Mouse (Mus musculus) thymus, postnatal 10 days (tissue): ENCODE measurements at regions not wholly inside any gene's neighbourhood (a gene's known extent, or its start where the extent isn't known, plus 50 kb on each side); places are given as distances from the start of the nearest gene placed in this dataset.

Experiments
- DNase-seq, 2 experiments: peaks; one replicate each; pipeline ENCODE4 v3.0.0; 2021; ENCODE audit warnings: low spot score in 2 of 2

DNA sequence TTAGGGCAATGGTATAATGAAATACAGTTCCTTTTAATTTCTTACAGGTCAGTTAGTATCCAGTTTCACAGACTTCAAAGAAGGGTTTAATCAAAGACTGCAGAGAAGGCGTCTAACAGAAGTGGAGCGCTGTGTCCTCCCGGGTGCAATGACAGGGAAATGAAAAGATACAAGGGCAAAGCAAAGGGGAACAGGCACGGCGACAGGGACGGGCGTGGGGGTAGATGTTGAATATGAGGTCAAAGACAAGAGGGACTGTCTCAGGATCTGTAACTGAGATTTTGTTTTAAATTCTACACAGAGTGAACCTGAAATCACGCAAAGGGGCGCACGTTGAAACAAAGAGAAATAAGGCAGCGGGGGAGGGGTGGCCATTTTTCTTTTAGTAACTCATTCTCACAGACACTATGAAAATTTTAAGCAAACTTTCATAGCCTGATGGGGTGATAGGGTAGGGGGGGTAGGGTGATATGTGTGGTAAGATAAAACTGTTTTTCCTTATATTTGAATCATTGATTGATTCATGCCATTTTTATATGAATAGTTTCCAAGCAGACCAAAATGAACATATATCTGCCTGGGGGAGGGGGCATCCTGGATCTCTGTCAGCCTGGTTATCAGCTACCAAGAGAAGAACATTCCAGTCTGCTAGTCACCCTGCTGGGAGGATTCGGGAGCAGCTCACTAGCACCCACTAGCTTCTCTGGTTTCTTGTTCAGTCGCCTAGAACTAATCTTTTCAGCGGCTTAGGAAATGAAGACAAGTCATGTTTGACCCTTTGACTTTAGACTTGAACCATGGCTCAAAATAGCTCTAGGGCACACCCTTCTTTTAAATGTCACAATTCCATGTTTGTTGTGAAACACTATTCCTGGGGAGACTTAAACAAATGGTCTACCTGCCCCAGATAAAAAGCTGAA lies 139.1 kb upstream of the Map3k7 start:
- DNase-seq = no peak

GRCm38 (mm10) chr4:31825438-31825830 lies 138.5 kb upstream of the Map3k7 start:
- DNase-seq = no peak

GRCm38 (mm10) chr4:31826661-31827060 lies 137.2 kb upstream of the Map3k7 start:
- DNase-seq = no peak

- DNase-seq = peak in 1 of 2 experiments; percentile 14
These were observed 136.6 kb upstream of the Map3k7 start for GRCm38 (mm10) chr4:31827266-31827665.

GRCm38 (mm10) chr4:31830241-31830640 lies 133.7 kb upstream of the Map3k7 start:
- DNase-seq = no peak

- no peak for DNase-seq
These were observed 132.4 kb upstream of the Map3k7 start for GRCm38 (mm10) chr4:31831469-31831868.

DNA sequence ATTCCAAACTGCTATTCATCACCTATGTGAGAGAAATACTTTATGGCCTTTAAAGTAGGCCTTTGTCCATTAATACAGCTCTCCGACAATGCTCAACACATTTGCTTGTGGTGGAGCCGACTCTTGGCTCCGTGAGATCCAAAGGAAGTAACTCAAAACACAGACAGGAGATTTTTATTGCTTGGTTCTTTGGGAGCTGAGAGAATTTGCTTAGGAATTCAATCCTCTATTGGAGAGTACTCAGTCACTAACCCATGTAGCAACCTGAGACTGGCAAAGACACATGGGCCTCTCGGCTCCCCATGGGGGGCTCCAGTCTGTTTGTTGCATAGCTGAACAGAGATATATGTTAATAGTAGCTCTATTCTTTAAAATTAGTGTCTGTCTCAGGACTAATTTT lies 130.1 kb upstream of the Map3k7 start:
- DNase-seq = no peak

DNA sequence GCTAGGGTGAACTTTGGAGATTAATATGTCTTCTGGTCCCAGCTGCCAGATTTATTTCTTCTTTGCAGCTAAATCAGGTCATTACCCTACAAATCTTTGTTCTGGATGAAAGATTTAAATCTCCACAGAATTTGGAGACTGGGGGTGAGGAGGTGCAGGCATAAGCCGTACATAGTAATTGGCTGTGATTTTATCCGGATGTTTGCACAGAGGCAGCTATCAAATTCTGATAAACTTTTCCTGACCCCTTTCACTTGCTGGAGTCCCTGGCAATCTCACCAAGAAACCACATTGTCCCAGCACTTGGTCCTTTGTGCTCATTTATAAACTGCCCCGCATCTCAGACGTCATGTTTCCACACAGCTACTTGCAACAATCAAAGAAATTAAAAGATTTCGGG lies 128.8 kb upstream of the Map3k7 start:
- no peak for DNase-seq

DNA sequence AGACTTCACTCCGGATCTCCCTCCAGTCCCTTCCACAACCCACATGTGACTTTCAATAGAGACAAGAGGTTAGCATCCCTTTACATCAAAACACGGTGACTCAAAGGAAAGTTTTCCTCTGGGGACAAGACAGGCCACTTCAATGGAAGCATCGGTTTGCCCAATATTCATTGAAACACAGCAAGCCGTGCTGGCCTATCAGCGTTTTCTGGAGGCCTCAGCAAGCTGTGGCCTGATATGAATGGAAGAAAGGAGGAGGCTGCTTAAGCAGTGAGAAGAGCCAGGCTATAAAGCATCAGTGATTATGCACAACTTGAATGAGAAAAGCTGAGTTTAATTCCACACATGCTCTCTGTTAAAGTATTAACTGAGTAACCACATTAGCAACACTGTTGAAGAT lies 125.3 kb upstream of the Map3k7 start:
- DNase-seq = no peak

GRCm38 (mm10) chr4:31849763-31850162 lies 114.1 kb upstream of the Map3k7 start:
- no peak for DNase-seq

- DNase-seq = peak in 1 of 2 experiments; percentile 4
These were observed 112.9 kb upstream of the Map3k7 start for GRCm38 (mm10) chr4:31851006-31851405.

GRCm38 (mm10) chr4:31853851-31854250 lies 110.0 kb upstream of the Map3k7 start:
- DNase-seq = no peak

DNA sequence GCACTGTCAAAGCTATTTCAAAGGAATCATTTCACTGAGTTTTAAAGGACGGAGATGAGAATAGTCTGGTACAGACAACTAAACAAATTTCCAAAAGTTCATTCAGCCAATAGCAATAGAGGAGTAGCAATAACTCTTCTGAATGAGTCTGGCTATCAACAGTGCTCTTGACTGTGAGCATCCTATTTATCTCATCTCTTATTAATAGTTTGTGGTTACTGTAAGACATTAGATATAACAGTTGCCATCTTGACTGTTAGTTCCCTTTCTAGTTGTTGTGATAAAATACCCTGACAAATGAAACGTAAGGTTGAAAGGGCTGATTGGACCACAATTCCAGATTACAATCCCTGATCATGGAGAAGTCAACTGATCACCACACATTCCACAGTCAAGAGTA lies 103.5 kb upstream of the Map3k7 start:
- no peak for DNase-seq

- no peak for DNase-seq
These were observed 102.7 kb upstream of the Map3k7 start for GRCm38 (mm10) chr4:31861172-31861571.

DNA sequence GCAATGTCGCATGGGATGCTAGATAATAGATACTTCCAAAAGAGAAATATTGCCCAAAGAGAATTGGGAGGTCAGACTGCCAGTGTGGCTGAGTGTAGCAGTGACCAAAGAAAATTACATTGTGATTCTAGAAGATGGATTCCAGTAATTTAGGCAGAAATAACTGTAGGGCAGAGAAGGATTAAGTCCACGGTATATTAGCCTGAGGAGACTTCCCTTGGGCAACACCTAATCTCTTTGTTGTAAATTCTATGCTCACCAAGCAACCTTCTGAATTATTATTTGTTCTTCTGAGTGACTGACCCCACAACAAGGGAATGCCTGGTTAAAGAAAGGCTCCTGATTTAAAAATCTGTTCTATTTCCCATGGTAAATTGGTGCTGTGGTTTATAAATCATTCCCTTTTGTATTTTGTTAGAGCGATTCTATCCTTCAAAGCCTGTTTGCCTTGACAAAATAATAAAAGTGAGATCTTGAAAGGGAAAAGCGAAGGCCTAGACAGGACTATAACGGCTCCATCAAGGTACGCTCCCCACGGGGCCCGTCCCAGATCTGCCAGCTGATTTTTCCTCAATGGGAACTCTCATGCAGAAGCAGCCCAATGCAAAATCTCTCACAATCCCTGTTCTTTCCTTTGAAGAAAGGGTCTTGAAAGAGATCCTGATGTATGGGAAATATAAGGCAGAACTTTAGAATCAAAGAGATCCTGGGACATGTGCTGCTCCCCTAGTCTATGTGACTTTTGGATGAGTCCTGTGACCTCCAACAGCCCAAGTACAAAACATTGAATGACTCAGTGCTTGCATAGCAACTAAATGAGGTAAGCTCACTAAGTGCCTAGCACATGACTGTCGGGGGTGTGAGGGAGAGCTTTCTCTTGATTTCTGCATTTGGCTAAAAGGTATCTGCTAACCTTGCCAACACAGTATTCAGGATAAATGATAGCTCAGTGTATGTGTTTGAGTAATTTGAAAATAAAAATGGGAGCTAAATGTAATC lies 90.6 kb upstream of the Map3k7 start:
- no peak for DNase-seq

- DNase-seq = no peak
These were observed 86.5 kb upstream of the Map3k7 start for GRCm38 (mm10) chr4:31877389-31877788.

DNA sequence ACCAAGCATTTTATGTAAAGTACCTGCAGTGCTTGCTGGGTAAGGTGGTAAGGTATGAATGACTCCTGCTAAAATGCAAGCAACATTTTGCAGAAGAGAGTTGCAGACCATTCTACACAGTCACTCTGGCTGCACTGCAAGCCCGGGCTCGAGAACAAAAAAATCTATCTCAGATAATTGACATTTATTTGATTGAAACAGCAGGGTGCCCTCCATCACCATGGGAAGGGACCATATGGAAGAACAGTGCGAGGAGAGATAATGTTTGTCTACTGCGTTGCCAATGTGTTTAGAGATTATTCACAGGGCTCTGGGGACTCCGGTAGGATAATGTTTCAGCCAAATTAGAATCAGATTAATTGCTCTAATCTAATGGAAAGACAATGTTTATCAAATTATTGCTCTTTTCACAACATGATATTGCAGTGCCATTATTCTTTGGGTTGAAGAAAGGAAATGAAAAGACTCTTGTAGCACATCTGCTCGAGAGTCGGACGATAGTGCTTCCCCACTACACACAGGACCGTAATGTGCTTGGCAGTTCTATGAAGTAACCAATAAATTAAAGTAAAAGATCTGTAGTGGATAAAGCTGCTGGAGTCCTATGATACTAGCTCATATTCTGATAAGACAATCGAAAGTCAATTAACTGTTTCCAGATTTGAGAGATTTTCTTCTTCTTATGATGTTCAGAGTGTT lies 85.3 kb upstream of the Map3k7 start:
- DNase-seq = no peak

GRCm38 (mm10) chr4:31879192-31879585 lies 84.7 kb upstream of the Map3k7 start:
- DNase-seq = no peak

GRCm38 (mm10) chr4:31880213-31880612 lies 83.7 kb upstream of the Map3k7 start:
- no peak for DNase-seq

DNA sequence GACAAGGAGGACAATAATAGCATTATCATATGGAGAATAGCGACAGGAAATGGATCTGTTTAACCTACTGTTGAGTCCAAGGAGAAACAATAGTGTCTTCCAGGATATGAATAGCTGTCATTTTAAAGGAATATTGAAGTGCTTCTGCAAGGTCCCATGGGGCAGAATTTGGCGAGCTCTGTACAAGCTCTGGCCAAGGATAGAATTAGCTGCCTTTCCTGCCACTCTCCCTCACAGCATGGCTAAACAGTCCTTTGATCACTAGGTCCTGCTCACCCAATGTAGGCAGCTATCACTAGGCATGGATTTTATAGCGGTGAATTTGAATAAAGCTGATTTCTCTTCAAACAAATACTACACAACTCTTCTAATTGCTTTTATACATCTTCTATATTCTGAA lies 74.2 kb upstream of the Map3k7 start:
- DNase-seq = no peak

GRCm38 (mm10) chr4:31909086-31909673 lies 54.7 kb upstream of the Map3k7 start:
- no peak for DNase-seq
